Mouse (Mus musculus): Measurements from ENCODE around the gene Ap3m1. TPM values are rescaled to one million over a fixed set of nuclear protein-coding genes. Genes with fewer than 3 reads are reported as not detected.
A peak's percentile ranks its signal among the peaks of the same experiment; 100 is the strongest.

Gene Ap3m1
- total RNA-seq, 1 experiment from 2014 or later: 45.5 TPM

- ATAC-seq (replicated peaks in 1 of 2; ENCODE audit: insufficient read depth in 1 of 2, low FRiP score in 2 of 2, low TSS enrichment in 1 of 2, low read depth in 1 of 2, poor library complexity in 2 of 2, severe bottlenecking in 2 of 2): no peak
These were observed 17.5 kb downstream of the Ap3m1 start for GRCm38 (mm10) chr14:21034791-21035190.

DNA sequence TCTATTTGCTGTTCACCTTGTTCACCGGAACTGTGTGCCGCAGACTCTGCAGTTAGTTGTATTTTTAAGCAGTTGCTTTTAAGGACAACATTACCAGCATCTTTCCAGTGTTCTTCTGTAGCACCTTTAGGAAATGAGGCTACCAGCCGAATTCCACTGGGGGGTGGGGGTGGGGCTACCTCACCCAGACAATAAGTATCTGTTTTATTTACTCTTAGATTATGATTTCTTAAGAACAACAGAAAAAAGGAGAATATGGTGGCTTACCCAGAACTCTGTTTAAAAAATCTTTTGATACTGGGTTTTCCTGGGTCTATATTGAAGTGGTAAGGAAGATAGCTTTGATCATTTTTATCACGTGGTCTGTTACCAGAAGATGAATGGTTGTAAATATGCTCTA, 18.0 kb downstream of the Ap3m1 start:
- ATAC-seq (replicated peaks in 1 of 2; ENCODE audit: insufficient read depth in 1 of 2, low FRiP score in 2 of 2, low TSS enrichment in 1 of 2, low read depth in 1 of 2, poor library complexity in 2 of 2, severe bottlenecking in 2 of 2): no peak

GRCm38 (mm10) chr14:21031783-21032511, 20.4 kb downstream of the Ap3m1 start:
- peak; percentile 96 to 99 for ATAC-seq (replicated peaks in 1 of 2; ENCODE audit: insufficient read depth in 1 of 2, low FRiP score in 2 of 2, low TSS enrichment in 1 of 2, low read depth in 1 of 2, poor library complexity in 2 of 2, severe bottlenecking in 2 of 2)

DNA sequence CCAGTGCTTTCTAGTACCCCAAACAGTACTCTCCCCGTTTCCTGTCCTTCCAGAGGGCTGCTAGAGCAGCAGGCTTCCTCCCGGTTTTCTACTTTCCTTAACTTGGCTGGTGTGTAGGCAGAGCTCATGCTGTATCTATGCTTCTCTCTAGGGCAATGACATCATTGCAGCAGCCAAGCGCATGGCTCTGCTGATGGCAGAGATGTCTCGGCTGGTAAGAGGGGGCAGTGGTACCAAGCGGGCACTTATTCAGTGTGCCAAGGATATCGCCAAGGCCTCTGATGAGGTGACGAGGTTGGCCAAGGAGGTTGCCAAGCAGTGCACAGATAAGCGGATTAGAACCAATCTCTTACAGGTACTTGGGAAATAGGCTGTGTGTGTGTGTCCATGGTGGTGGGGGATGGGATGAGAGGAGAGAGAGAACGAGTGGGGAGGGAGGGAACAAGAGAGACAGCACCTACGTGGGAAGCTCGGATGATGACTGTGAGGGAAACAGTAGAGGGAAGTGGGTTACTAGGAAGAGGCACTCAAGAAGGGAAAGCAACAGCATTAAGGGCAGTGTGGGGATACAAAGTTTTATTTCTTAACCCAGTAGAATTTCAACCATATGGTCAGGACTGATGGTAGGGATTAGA, 23.2 kb downstream of the Ap3m1 start:
- no peak for ATAC-seq (replicated peaks in 1 of 2; ENCODE audit: insufficient read depth in 1 of 2, low FRiP score in 2 of 2, low TSS enrichment in 1 of 2, low read depth in 1 of 2, poor library complexity in 2 of 2, severe bottlenecking in 2 of 2)

GRCm38 (mm10) chr14:21027542-21027941, 24.8 kb downstream of the Ap3m1 start:
- no peak for ATAC-seq (replicated peaks in 1 of 2; ENCODE audit: insufficient read depth in 1 of 2, low FRiP score in 2 of 2, low TSS enrichment in 1 of 2, low read depth in 1 of 2, poor library complexity in 2 of 2, severe bottlenecking in 2 of 2)

DNA sequence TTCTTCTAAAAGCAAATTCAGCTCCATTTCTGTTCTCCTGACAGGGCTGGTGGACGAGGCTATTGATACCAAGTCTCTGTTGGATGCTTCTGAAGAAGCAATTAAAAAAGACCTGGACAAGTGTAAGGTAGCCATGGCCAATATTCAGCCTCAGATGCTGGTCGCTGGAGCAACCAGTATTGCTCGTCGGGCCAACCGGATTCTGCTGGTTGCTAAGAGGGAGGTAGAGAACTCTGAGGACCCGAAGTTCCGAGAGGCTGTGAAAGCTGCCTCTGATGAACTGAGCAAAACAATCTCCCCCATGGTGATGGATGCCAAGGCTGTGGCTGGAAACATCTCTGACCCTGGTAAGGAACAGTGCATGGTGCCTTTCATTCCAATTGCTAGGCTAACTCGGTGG, 31.9 kb downstream of the Ap3m1 start:
- ATAC-seq (replicated peaks in 1 of 2; ENCODE audit: insufficient read depth in 1 of 2, low FRiP score in 2 of 2, low TSS enrichment in 1 of 2, low read depth in 1 of 2, poor library complexity in 2 of 2, severe bottlenecking in 2 of 2): no peak

DNA sequence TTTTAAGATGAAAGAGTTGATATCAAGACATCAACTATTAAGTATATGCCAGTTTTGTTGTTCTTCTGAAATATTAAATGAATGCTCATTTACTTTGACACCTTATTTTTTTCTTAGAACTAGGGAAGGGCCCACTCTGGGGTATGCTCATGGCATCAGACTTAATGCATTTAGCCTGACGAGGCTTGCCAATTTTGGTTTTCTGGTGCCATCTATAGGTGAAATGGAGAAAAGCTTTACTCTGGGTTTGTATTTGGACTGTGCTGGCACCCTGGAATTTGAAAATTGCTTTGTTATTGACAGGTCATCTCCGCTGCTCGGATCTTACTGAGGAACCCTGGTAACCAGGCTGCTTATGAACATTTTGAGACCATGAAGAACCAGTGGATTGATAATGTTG, 33.3 kb downstream of the Ap3m1 start:
- ATAC-seq (replicated peaks in 1 of 2; ENCODE audit: insufficient read depth in 1 of 2, low FRiP score in 2 of 2, low TSS enrichment in 1 of 2, low read depth in 1 of 2, poor library complexity in 2 of 2, severe bottlenecking in 2 of 2): peak; percentile 59 to 69; a peak in 3 of 4 replicates

GRCm38 (mm10) chr14:21017871-21018270, 34.4 kb downstream of the Ap3m1 start:
- no peak for ATAC-seq (replicated peaks in 1 of 2; ENCODE audit: insufficient read depth in 1 of 2, low FRiP score in 2 of 2, low TSS enrichment in 1 of 2, low read depth in 1 of 2, poor library complexity in 2 of 2, severe bottlenecking in 2 of 2)

GRCm38 (mm10) chr14:21013800-21014334, 38.4 kb downstream of the Ap3m1 start:
- ATAC-seq (replicated peaks in 1 of 2; ENCODE audit: insufficient read depth in 1 of 2, low FRiP score in 2 of 2, low TSS enrichment in 1 of 2, low read depth in 1 of 2, poor library complexity in 2 of 2, severe bottlenecking in 2 of 2): no peak

- no peak for ATAC-seq (replicated peaks in 1 of 2; ENCODE audit: insufficient read depth in 1 of 2, low FRiP score in 2 of 2, low TSS enrichment in 1 of 2, low read depth in 1 of 2, poor library complexity in 2 of 2, severe bottlenecking in 2 of 2)
These were observed 52.7 kb downstream of the Ap3m1 start for GRCm38 (mm10) chr14:20999617-21000016.

GRCm38 (mm10) chr14:20997548-20997947, 54.8 kb downstream of the Ap3m1 start:
- no peak for ATAC-seq (replicated peaks in 1 of 2; ENCODE audit: insufficient read depth in 1 of 2, low FRiP score in 2 of 2, low TSS enrichment in 1 of 2, low read depth in 1 of 2, poor library complexity in 2 of 2, severe bottlenecking in 2 of 2)

DNA sequence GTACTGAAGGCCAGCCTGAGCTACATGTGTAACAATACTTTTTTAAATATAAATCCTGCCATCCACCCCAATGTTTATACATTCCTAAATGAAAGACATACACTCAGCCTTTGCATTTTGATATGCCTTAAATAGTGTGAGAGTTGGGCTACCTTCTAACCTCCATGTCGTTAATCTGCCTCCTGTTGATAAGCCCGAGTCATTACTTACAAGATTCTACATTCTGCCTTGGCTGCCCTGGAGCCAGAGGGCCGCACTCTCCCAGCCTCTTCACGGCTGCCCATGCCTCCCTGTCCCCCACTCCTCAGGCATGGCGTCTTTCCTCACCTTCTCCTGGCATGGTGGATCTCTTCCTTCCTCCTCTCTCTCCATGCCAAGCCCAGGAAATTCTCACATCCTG, 55.9 kb downstream of the Ap3m1 start:
- ATAC-seq (replicated peaks in 1 of 2; ENCODE audit: insufficient read depth in 1 of 2, low FRiP score in 2 of 2, low TSS enrichment in 1 of 2, low read depth in 1 of 2, poor library complexity in 2 of 2, severe bottlenecking in 2 of 2): no peak

GRCm38 (mm10) chr14:20995497-20995896, 56.8 kb downstream of the Ap3m1 start:
- ATAC-seq (replicated peaks in 1 of 2; ENCODE audit: insufficient read depth in 1 of 2, low FRiP score in 2 of 2, low TSS enrichment in 1 of 2, low read depth in 1 of 2, poor library complexity in 2 of 2, severe bottlenecking in 2 of 2): no peak

DNA sequence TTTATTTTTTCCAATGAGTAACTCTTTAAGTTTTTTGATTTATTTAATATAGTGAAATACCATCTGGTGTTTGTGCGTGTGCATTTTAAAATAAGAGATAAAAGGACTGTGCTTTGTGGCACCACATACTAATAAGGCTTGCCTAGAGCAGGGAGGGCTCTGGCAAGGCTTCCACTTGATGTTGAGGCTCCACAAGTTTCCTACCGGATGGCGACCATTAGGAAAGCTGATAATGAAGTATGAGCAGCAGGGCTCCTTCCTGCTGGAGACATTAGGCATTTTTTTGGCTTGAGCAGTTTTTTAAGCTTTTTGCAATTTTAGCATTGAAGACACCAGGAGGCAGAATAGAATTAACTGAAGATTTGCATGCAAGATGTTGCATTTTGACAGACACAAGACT, 57.8 kb downstream of the Ap3m1 start:
- ATAC-seq (replicated peaks in 1 of 2; ENCODE audit: insufficient read depth in 1 of 2, low FRiP score in 2 of 2, low TSS enrichment in 1 of 2, low read depth in 1 of 2, poor library complexity in 2 of 2, severe bottlenecking in 2 of 2): no peak

DNA sequence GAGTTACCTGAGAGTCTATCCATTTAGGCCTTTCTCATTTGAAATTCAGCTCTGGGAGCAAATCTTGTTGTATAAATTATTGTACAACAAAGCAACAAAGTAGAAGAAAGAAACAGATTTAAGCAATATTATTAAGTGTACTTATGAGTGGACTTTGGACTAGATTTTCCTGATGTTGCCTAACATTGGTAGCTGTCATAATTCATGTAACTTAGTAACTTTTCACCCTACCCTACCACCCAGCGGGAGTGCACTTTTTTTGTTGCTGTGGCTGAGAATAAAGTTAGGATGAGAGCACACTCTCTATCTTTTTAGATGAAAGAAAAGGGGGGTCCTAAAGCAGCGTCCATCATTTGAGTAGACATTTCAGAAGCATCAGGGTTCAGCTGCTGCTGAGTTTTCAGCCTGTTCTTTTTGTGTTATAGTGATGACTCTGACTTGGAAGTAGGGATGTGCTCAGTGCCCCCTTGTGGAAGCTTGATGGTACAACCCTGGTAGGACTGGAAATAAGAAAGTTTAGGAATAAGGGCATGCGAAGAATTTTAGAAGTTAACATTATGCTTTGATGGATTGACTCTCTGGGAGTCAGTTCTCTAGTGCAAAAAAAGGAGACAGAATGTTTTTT, 59.1 kb downstream of the Ap3m1 start:
- ATAC-seq (replicated peaks in 1 of 2; ENCODE audit: insufficient read depth in 1 of 2, low FRiP score in 2 of 2, low TSS enrichment in 1 of 2, low read depth in 1 of 2, poor library complexity in 2 of 2, severe bottlenecking in 2 of 2): peak; percentile 48 to 73; a peak in 3 of 4 replicates

DNA sequence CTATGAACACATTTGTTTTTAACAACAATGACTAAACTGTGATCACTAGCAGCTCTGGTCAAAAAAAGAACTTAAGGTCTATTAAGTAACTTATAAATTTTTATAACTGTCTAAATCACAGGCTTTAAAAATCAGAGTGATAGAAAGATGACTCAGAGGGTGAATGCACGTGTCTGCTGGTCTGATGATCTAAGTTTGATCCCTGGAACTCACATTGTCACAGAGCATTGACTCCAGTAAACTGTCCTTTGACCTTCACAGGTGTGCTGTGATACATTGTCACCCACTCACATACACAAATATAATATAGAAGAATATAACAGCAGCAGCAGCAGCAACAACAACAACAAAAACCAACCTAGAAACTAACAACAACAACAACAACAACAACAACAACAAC, 60.8 kb downstream of the Ap3m1 start:
- no peak for ATAC-seq (replicated peaks in 1 of 2; ENCODE audit: insufficient read depth in 1 of 2, low FRiP score in 2 of 2, low TSS enrichment in 1 of 2, low read depth in 1 of 2, poor library complexity in 2 of 2, severe bottlenecking in 2 of 2)

- no peak for ATAC-seq (replicated peaks in 1 of 2; ENCODE audit: insufficient read depth in 1 of 2, low FRiP score in 2 of 2, low TSS enrichment in 1 of 2, low read depth in 1 of 2, poor library complexity in 2 of 2, severe bottlenecking in 2 of 2)
These were observed 66.8 kb downstream of the Ap3m1 start for GRCm38 (mm10) chr14:20985482-20985881.

GRCm38 (mm10) chr14:20983832-20984231, 68.5 kb downstream of the Ap3m1 start:
- no peak for ATAC-seq (replicated peaks in 1 of 2; ENCODE audit: insufficient read depth in 1 of 2, low FRiP score in 2 of 2, low TSS enrichment in 1 of 2, low read depth in 1 of 2, poor library complexity in 2 of 2, severe bottlenecking in 2 of 2)
